Mouse (Mus musculus) c-Kit-positive CD71-positive TER-119-positive erythroid progenitor cells, embryonic 14.5 days (primary cell): ENCODE results near the gene Slc35d1.
"Not testable (repeated sequence)": the region's sequence is repeated elsewhere in the genome, so short reads cannot be mapped to it uniquely, and the experiment has no call there.

Experiments used
- DNase-seq: peaks from one replicate; pipeline ENCODE4 v3.0.0-alpha.2; 2013; ENCODE audit warnings: low spot score

The Slc35d1 gene

DNA sequence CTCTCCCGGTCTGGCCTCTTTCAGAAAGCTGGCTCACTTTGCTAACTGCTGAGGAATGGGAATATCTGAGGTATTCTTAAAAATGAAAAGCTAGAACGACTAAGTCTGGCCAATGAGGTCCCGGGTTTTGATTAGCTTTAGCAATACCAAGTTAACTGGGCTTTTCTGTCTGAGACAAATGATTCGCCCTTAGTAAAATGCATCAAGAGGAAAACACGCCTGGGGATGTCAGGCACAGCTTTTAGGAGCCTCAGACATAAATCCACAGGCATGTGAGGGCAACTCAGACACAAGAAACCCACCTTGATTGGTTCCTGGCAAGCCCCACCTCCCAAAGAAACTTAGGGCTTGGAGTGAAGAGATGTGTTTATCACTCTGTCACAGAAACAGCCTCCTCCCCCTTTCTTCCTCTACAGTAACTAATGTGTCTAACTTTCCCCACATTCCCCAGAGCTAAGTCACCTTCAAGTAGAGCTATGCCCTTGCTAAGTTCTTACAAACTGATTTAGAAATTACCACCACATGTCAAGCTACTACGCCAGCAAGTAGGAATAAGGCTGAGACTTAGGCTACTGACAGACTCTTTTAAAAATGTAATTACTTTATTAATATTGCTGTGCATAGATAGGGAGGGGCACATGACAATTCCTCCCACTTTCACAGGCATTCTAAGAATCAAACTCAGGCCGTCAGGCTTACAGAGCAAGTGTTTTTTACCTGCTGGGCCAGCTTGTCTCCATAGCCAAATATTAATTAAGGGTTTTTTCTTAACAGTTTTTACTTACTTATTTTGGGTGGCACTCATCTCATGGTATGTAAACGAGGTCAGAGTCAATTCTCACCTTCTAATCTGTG is 26.0 kb downstream of the Slc35d1 start:
- peak; percentile 84 for DNase-seq

- no peak for DNase-seq
These were observed 34.6 kb downstream of the Slc35d1 start for GRCm38 (mm10) chr4:103180300-103180888.

GRCm38 (mm10) chr4:103179581-103179980 is 35.4 kb downstream of the Slc35d1 start:
- no peak for DNase-seq

- DNase-seq = no peak
These were observed 36.2 kb downstream of the Slc35d1 start for GRCm38 (mm10) chr4:103178635-103179318.

DNA sequence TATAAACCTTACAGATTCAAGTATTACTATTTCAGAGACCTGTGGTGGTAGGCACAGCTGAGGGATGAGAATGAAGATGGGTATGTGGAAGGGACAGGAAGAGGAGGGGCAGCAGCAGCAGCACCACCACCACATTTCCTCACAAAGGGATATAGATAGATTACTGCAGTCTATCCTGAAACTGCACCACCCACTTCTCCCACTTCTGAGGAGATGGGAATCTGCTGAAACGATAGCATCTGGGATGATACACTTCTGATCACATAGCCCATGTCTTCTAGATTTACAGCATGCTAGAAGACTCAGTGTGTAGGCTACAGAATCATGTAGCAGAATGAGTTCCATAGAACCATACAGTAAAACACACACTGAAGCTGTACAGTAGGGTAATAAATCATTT is 37.3 kb downstream of the Slc35d1 start:
- no peak for DNase-seq

GRCm38 (mm10) chr4:103174001-103174400 is 41.0 kb downstream of the Slc35d1 start:
- no peak for DNase-seq

- DNase-seq = no peak
These were observed 41.5 kb downstream of the Slc35d1 start for GRCm38 (mm10) chr4:103173507-103173906.

- DNase-seq = no peak
These were observed 43.7 kb downstream of the Slc35d1 start for GRCm38 (mm10) chr4:103171256-103171655.

GRCm38 (mm10) chr4:103166198-103166597 is 48.8 kb downstream of the Slc35d1 start:
- not testable (repeated sequence) for DNase-seq

- no peak for DNase-seq
These were observed 56.2 kb downstream of the Slc35d1 start for GRCm38 (mm10) chr4:103158781-103159180.

- DNase-seq = no peak
These were observed 63.0 kb downstream of the Slc35d1 start for GRCm38 (mm10) chr4:103151946-103152345.

- peak; percentile 45 for DNase-seq
These were observed 68.6 kb downstream of the Slc35d1 start for GRCm38 (mm10) chr4:103146339-103146738.

- DNase-seq = no peak
These were observed 78.0 kb downstream of the Slc35d1 start for GRCm38 (mm10) chr4:103136946-103137345.

GRCm38 (mm10) chr4:103126533-103126932 is 88.4 kb downstream of the Slc35d1 start:
- no peak for DNase-seq

DNA sequence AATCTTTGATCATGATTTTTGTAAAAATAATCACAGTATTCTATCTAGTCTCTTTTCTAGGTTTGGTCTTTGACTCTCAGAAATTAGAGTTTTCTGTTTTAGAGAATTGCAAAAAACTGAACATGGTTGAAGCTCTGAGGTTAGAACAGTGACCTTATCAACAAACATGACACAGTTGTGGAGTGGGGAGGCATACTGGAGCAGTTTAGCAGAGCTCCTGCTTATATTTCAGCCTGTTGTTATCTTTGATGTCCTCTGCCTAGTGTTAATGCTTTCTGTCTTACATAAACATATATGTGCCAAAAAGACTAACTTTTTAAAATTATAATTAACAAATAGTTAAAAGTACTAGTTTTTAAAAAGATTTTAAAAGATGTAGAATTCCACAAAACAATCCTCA is 91.4 kb downstream of the Slc35d1 start:
- peak; percentile 21 for DNase-seq

DNA sequence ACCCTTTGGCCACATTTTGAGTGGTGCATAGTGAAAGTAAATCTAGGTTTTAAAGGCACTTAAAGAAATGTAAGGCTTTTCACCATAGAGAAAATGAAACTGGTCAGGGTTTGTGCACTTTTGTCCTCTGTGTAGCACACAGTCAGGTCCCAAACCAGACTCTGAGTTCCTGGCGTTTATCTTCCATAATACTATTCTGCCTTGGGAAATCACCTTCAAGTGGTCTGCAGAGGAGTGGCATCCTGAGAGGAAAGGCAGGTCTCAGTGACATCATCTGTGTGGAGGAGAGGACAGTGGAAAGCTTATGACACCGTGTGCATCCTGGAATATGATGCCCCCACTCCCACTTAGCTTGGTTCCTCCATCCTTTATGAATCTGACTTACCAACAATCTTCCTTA is 91.9 kb downstream of the Slc35d1 start:
- DNase-seq = no peak

- peak; percentile 23 for DNase-seq
These were observed 94.0 kb downstream of the Slc35d1 start for GRCm38 (mm10) chr4:103120874-103121389.
